Mouse (Mus musculus): ENCODE results near the gene Pbrm1. TPM values are rescaled to one million over a fixed set of nuclear protein-coding genes. Genes with fewer than 3 reads are reported as not detected.

The Pbrm1 gene
- polyA plus RNA-seq, 1 experiment from 2014 or later, result 33.2 TPM

DNA sequence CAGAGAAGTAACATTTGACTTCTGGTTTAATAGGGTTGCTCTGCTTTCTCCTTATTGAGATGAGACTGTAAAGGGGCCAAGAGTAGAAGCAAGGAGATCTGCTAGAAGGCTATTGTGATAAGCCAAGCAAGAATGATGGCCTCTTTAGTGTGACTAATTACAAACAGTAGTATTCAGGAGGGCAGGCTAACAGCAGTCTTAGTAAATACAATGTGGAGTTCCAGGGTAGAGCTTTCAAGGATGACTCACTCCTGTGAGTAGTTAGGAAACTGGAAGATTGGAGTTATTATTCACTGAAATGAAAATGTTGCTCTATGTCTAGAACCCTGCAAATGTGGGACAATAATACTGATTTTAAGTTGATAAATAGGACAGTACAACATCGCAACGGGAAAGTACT is 69.6 kb downstream of the Pbrm1 start:
- H3K27me3 ChIP-seq (ENCODE audit: insufficient read depth, low read length), result no peaks in the 10 kb centered on the region
- WGBS (ENCODE audit: insufficient replicate concordance), result 95% methylated on average over 2 of the region's 2 CpGs
- H3K4me2 ChIP-seq (ENCODE audit: low read depth, low read length), result no peak overlapping the region
- H3K36me3 ChIP-seq (replicated peaks; ENCODE audit: insufficient read depth, low read length), result peaks cover 64% of the 10 kb centered on the region
- H3K9me3 ChIP-seq (ENCODE audit: low read length), result no peaks in the 10 kb centered on the region
- H3K27ac ChIP-seq (ENCODE audit: low read depth), result no peak overlapping the region
- H3K4me1 ChIP-seq (ENCODE audit: insufficient read depth), result no peaks in the 10 kb centered on the region
- ATAC-seq (no peak), DNase-seq (no peak)
- H3K4me3 ChIP-seq (ENCODE audit: low read depth, low read length), result no peak overlapping the region
- no peak overlapping the region for H3K9ac ChIP-seq (replicated peaks)
- TF ChIP-seq EP300 (IDR thresholded peaks at IDR 0.05; ENCODE audit: low read depth) (no peak), CTCF (IDR thresholded peaks at IDR 0.05; ENCODE audit: low read depth) (no peak)

DNA sequence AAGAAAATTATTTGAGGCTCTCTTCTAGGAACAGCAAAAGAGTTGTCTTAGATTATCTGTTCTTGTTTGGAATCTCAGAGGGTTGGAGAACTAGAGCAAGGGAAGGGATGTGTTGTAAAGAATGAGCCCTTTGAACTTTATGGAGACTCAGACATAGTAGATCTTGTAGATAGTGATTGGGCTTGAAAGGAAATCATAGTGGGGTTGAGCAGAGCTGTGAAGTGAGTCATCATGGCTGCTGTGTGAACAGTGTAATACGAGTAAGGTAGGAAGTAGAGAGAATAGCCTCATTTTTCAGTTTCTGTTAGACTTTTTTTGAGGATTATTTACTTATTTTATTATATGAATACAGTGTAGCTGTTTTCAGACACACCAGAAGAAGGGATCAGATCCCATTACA is 71.0 kb downstream of the Pbrm1 start:
- no peak for DNase-seq
- Histone ChIP-seq H3K4me1 (ENCODE audit: insufficient read depth) (no peaks in the 10 kb centered on the region), H3K9ac (replicated peaks) (no peak overlapping the region), H3K27me3 (ENCODE audit: insufficient read depth, low read length) (no peaks in the 10 kb centered on the region), H3K4me2 (ENCODE audit: low read depth, low read length) (no peak overlapping the region), H3K4me3 (ENCODE audit: low read depth, low read length) (no peak overlapping the region), H3K27ac (ENCODE audit: low read depth) (no peak overlapping the region), H3K36me3 (replicated peaks; ENCODE audit: insufficient read depth, low read length) (peaks cover 60% of the 10 kb centered on the region), H3K9me3 (ENCODE audit: low read length) (no peaks in the 10 kb centered on the region)
- no peak for TF ChIP-seq CTCF (IDR thresholded peaks at IDR 0.05; ENCODE audit: low read depth)
- TF ChIP-seq EP300 (IDR thresholded peaks at IDR 0.05; ENCODE audit: low read depth), result no peak
- WGBS (ENCODE audit: insufficient replicate concordance), result 79% methylated on average over 1 of the region's 1 CpGs
- no peak for ATAC-seq

DNA sequence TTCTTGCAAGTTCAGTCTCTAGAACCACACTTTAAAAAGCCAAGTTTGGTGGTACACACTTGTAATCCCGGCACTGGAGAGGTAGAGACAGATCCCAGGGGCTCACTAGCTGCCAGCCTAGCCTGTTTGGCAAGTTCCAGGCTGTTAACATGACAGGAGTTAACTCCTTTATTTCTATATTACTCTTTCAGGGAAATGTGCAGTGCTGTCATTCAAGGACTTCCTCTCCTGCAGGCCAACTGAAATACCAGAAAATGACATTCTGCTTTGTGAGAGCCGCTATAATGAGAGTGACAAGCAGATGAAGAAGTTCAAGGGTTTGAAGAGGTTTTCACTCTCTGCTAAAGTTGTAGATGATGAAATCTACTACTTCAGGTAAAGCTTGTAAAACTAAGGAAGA is 86.2 kb downstream of the Pbrm1 start:
- peaks cover 61% of the 10 kb centered on the region for H3K36me3 ChIP-seq (replicated peaks; ENCODE audit: insufficient read depth, low read length)
- no peaks in the 10 kb centered on the region for H3K27me3 ChIP-seq (ENCODE audit: insufficient read depth, low read length)
- no peaks in the 10 kb centered on the region for H3K9me3 ChIP-seq (ENCODE audit: low read length)
- H3K4me1 ChIP-seq (ENCODE audit: insufficient read depth), result no peaks in the 10 kb centered on the region
- no peak for ATAC-seq
- no peak overlapping the region for H3K4me3 ChIP-seq (ENCODE audit: low read depth, low read length)
- no peak overlapping the region for H3K4me2 ChIP-seq (ENCODE audit: low read depth, low read length)
- no peak overlapping the region for H3K9ac ChIP-seq (replicated peaks)
- DNase-seq, result no peak
- no peak for TF ChIP-seq EP300 (IDR thresholded peaks at IDR 0.05; ENCODE audit: low read depth)
- no peak for TF ChIP-seq CTCF (IDR thresholded peaks at IDR 0.05; ENCODE audit: low read depth)
- no peak overlapping the region for H3K27ac ChIP-seq (ENCODE audit: low read depth)
- WGBS (ENCODE audit: insufficient replicate concordance), result 92% methylated on average over 2 of the region's 2 CpGs

DNA sequence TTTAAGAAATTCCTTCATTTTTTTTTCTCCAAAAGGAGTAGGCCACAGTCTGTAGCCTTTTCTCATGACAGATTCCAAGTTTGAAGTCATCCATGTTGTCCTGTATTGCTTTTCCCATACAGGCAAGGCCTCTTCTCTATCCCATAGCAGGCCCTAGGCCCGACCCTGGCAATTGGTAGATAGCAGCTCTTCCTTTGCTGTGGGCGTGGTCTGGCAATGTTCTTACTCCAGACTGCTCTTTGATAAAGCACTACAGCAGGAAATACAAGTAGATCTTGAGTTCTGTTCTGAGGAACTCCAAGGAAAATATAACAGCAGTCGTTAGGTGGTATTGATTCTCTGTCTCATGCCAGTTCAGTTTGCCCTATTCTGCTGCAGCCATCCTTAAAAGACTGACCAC is 91.7 kb downstream of the Pbrm1 start:
- peak; percentile 53 for DNase-seq
- Histone ChIP-seq H3K27me3 (ENCODE audit: insufficient read depth, low read length) (no peaks in the 10 kb centered on the region), H3K9ac (replicated peaks) (no peak overlapping the region), H3K27ac (ENCODE audit: low read depth) (no peak overlapping the region), H3K36me3 (replicated peaks; ENCODE audit: insufficient read depth, low read length) (peaks cover 80% of the 10 kb centered on the region), H3K4me1 (ENCODE audit: insufficient read depth) (peaks cover 13% of the 10 kb centered on the region), H3K9me3 (ENCODE audit: low read length) (no peaks in the 10 kb centered on the region), H3K4me3 (ENCODE audit: low read depth, low read length) (no peak overlapping the region), H3K4me2 (ENCODE audit: low read depth, low read length) (no peak overlapping the region)
- ATAC-seq, result peak; percentile 79
- TF ChIP-seq CTCF (IDR thresholded peaks at IDR 0.05; ENCODE audit: low read depth) (no peak), EP300 (IDR thresholded peaks at IDR 0.05; ENCODE audit: low read depth) (no peak)
- WGBS (ENCODE audit: insufficient replicate concordance), result 46% methylated on average over 3 of the region's 3 CpGs

DNA sequence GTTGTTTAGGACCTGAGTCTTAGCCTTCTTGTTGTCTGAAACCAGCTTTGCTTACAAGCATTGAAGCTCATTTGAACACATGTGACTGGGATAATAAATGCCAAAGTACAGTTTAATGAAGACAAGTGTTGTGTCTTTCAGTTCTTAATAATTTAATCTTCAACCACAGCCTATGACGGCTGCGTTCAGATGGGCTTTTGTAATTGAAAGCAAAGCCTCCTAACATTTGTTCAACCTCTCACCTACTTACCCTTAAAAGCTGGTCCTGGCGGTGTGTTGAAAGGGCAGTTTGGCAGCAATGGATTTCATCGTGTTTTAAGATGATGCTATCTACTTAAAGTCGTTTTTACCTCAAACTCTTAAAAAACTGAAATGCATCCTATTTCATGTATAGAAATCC is 93.2 kb downstream of the Pbrm1 start:
- H3K27me3 ChIP-seq (ENCODE audit: insufficient read depth, low read length), result no peaks in the 10 kb centered on the region
- H3K9me3 ChIP-seq (ENCODE audit: low read length), result no peaks in the 10 kb centered on the region
- H3K4me1 ChIP-seq (ENCODE audit: insufficient read depth), result peaks cover 13% of the 10 kb centered on the region
- TF ChIP-seq EP300 (IDR thresholded peaks at IDR 0.05; ENCODE audit: low read depth), result no peak
- no peak for TF ChIP-seq CTCF (IDR thresholded peaks at IDR 0.05; ENCODE audit: low read depth)
- H3K9ac ChIP-seq (replicated peaks), result no peak overlapping the region
- no peak overlapping the region for H3K4me2 ChIP-seq (ENCODE audit: low read depth, low read length)
- DNase-seq, result no peak
- WGBS (ENCODE audit: insufficient replicate concordance), result 73% methylated on average over 5 of the region's 5 CpGs
- peaks cover 78% of the 10 kb centered on the region for H3K36me3 ChIP-seq (replicated peaks; ENCODE audit: insufficient read depth, low read length)
- H3K4me3 ChIP-seq (ENCODE audit: low read depth, low read length), result no peak overlapping the region
- ATAC-seq, result peak; percentile 76; the same call in 1 of the 2 replicates
- peak overlapping the region; percentile 73 for H3K27ac ChIP-seq (ENCODE audit: low read depth)

DNA sequence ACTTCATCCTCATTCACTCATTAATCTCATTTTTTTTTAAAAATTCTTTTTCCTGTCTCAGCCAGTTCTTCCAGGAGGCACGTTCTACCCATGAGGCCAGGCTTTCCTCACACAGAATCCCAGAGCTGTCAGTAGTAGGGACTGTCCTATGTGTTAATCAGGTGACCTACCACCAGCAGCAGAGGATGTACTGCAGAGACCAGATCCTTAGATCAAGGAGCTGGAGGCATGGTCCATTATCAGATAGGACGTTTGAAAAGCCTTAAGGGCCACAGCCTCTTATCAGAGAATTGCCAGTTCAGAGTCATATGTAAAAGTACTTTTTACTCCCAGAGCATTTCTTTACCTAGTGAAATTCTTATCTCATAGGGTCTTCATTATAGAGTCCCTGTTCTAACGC is 95.1 kb downstream of the Pbrm1 start:
- no peak overlapping the region for H3K27ac ChIP-seq (ENCODE audit: low read depth)
- no peak for DNase-seq
- H3K9ac ChIP-seq (replicated peaks), result no peak overlapping the region
- no peak overlapping the region for H3K4me2 ChIP-seq (ENCODE audit: low read depth, low read length)
- WGBS (ENCODE audit: insufficient replicate concordance), result 59% methylated on average over 3 of the region's 3 CpGs
- H3K4me1 ChIP-seq (ENCODE audit: insufficient read depth), result peaks cover 13% of the 10 kb centered on the region
- H3K27me3 ChIP-seq (ENCODE audit: insufficient read depth, low read length), result no peaks in the 10 kb centered on the region
- no peak for TF ChIP-seq EP300 (IDR thresholded peaks at IDR 0.05; ENCODE audit: low read depth)
- TF ChIP-seq CTCF (IDR thresholded peaks at IDR 0.05; ENCODE audit: low read depth), result no peak
- peaks cover 76% of the 10 kb centered on the region for H3K36me3 ChIP-seq (replicated peaks; ENCODE audit: insufficient read depth, low read length)
- no peaks in the 10 kb centered on the region for H3K9me3 ChIP-seq (ENCODE audit: low read length)
- no peak for ATAC-seq
- H3K4me3 ChIP-seq (ENCODE audit: low read depth, low read length), result no peak overlapping the region

DNA sequence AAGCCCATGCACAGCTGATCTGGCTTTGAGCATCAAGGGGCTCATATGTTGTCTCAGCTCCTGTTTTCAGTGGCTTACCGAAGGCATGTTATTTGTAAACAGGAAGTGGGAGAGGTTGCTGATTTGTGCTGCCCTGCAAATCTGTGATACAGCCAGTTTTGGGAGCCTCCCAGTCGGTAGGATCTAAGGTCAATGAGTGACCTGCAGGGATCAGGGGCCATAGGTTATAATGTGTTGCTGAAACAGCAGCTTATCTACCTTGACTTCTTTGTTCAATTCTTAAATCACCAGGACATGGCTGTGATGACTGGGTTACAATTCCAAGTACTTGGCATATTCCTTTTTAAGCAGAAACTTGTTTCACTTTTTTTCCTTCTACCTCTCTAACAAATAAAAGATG is 96.6 kb downstream of the Pbrm1 start:
- Histone ChIP-seq H3K27me3 (ENCODE audit: insufficient read depth, low read length) (no peaks in the 10 kb centered on the region), H3K9me3 (ENCODE audit: low read length) (no peaks in the 10 kb centered on the region), H3K27ac (ENCODE audit: low read depth) (0 out of 2 replicates have a peak overlapping the region, but pooled peaks have one; percentile 29), H3K4me3 (ENCODE audit: low read depth, low read length) (no peak overlapping the region), H3K4me1 (ENCODE audit: insufficient read depth) (peaks cover 13% of the 10 kb centered on the region), H3K9ac (replicated peaks) (no peak overlapping the region), H3K36me3 (replicated peaks; ENCODE audit: insufficient read depth, low read length) (peaks cover 76% of the 10 kb centered on the region), H3K4me2 (ENCODE audit: low read depth, low read length) (no peak overlapping the region)
- DNase-seq (no peak), ATAC-seq (no peak)
- WGBS (ENCODE audit: insufficient replicate concordance), result 51% methylated on average over 2 of the region's 2 CpGs
- no peak for TF ChIP-seq EP300 (IDR thresholded peaks at IDR 0.05; ENCODE audit: low read depth)
- TF ChIP-seq CTCF (IDR thresholded peaks at IDR 0.05; ENCODE audit: low read depth), result no peak
